Mouse (Mus musculus): ENCODE measurements around the gene Drg1. TPM values are rescaled to one million over a fixed set of nuclear protein-coding genes. Genes with fewer than 3 reads are reported as not detected.
"Not testable (repeated sequence)": the region's sequence is repeated elsewhere in the genome, so short reads cannot be mapped to it uniquely, and the experiment has no call there.

Gene Drg1
- polyA plus RNA-seq, 1 experiment from 2014 or later: 132 TPM

DNA sequence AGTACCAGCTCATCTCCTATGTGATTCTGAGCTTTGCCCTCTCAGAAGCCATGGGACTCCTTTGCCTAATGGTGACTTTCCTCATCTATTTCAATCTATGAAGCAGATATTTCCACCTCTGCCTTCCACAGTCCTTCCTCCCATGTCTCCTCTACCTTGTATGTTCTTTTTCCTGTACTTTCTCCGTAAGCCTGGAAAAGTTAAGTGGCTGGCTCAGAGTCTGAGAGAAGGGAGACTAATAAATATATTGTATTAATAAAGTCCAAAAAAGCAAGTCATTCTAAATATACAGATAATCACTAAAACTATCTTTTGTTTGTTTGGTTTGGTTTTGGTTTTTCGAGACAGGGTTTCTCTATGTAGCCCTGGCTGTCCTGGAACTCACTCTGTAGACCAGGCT, 103.1 kb downstream of the Drg1 start:
- H3K9ac ChIP-seq (replicated peaks; ENCODE audit: low read depth); H3K4me1 ChIP-seq (ENCODE audit: insufficient read depth, low read depth, low read length); H3K36me3 ChIP-seq (ENCODE audit: insufficient read depth, low read length); ATAC-seq; H3K4me2 ChIP-seq (replicated peaks; ENCODE audit: low read depth, low read length); H3K27ac ChIP-seq (ENCODE audit: low read length); H3K4me3 ChIP-seq (ENCODE audit: low read depth, low read length); H3K27me3 ChIP-seq (replicated peaks; ENCODE audit: insufficient read depth, low read length); H3K9me3 ChIP-seq (ENCODE audit: low read length): not testable (repeated sequence)
- 82% methylated on average over 2 of the region's 2 CpGs for WGBS
- DNase-seq (ENCODE audit: low spot score): peak; percentile 11

DNA sequence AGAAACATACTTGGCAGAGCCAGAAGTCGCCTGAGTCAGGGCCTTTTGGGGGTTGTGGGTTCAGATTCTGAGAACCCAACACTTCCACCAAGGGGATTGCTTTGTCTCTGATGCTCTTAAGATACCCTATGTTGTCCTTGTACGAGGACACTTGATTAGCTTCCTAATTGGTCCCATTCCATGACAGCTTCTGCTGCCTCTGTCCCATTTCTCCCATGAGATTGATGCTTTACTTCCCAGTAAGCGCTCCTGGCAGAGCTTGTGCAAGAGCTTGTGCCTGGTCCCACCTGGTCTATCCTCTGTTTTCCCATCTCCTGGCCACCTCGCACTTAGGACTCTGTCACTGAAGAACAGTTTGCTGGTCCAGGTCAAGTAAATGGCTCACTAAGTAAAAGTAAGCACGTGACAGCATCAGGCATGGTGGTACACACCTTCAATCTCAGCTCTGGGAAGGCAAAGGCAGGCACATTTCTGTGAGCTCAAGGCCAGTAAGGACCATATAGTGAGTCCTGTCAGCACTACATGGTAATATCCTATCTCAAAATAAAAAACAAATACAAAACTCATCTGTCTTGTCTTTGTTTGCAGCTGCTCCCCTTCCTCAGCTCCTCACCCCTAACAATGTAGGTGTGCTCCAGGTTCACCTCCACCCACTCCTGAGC, 103.8 kb downstream of the Drg1 start:
- not testable (repeated sequence) for H3K4me1 ChIP-seq (ENCODE audit: insufficient read depth, low read depth, low read length); H3K4me2 ChIP-seq (replicated peaks; ENCODE audit: low read depth, low read length); H3K27me3 ChIP-seq (replicated peaks; ENCODE audit: insufficient read depth, low read length); H3K9ac ChIP-seq (replicated peaks; ENCODE audit: low read depth); H3K4me3 ChIP-seq (ENCODE audit: low read depth, low read length); H3K36me3 ChIP-seq (ENCODE audit: insufficient read depth, low read length); H3K9me3 ChIP-seq (ENCODE audit: low read length); H3K27ac ChIP-seq (ENCODE audit: low read length)
- DNase-seq (ENCODE audit: low spot score): peak; percentile 36
- WGBS: 57% methylated on average over 5 of the region's 5 CpGs
- peak; percentile 23 for ATAC-seq

DNA sequence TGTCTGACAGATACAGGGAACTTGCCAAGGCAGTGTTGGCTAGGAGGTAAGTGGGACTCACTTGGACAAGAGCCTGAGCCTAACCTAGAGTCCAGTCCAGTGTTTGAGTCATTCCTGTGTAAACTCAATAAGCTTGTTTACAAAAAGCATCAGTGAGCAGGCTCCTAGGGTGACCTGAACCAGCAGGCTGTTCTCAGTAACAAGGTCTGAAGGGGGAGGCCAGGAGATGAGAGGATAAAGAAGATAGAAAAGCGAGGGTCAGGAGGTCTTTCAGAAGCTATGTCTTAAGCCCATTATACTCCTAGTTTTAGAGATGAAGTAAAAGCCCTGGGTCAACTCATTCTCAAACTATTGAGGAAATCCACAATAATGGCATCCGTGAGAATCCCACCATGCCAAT, 104.8 kb downstream of the Drg1 start:
- not testable (repeated sequence) for H3K4me3 ChIP-seq (ENCODE audit: low read depth, low read length); H3K27me3 ChIP-seq (replicated peaks; ENCODE audit: insufficient read depth, low read length); H3K36me3 ChIP-seq (ENCODE audit: insufficient read depth, low read length); H3K4me2 ChIP-seq (replicated peaks; ENCODE audit: low read depth, low read length); ATAC-seq; H3K4me1 ChIP-seq (ENCODE audit: insufficient read depth, low read depth, low read length); H3K9ac ChIP-seq (replicated peaks; ENCODE audit: low read depth); H3K9me3 ChIP-seq (ENCODE audit: low read length); H3K27ac ChIP-seq (ENCODE audit: low read length)
- peak; percentile 52 for DNase-seq (ENCODE audit: low spot score)
- 42% methylated on average over 1 of the region's 2 CpGs for WGBS

DNA sequence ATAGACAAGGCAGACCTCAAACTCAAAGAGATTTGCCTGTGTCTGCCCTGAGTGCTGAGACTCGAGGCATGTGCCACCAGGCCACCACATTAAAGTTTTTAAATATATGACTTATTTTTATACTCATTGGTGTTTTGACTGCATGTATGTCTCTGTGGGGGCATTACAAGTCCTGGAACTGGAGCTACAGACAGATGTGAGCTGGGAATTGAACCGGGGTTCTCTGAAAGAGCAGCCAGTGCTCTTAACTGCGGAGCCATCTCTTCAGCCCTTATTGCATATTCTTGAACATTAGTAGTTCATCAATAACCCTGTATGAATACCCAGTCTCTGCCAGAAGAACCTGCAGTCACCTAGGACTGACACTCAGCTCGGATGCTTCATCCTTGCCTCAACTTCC, 107.4 kb downstream of the Drg1 start:
- not testable (repeated sequence) for ATAC-seq; H3K27ac ChIP-seq (ENCODE audit: low read length); H3K4me3 ChIP-seq (ENCODE audit: low read depth, low read length); H3K4me2 ChIP-seq (replicated peaks; ENCODE audit: low read depth, low read length); H3K27me3 ChIP-seq (replicated peaks; ENCODE audit: insufficient read depth, low read length); H3K36me3 ChIP-seq (ENCODE audit: insufficient read depth, low read length); H3K4me1 ChIP-seq (ENCODE audit: insufficient read depth, low read depth, low read length); H3K9me3 ChIP-seq (ENCODE audit: low read length); DNase-seq (ENCODE audit: low spot score); H3K9ac ChIP-seq (replicated peaks; ENCODE audit: low read depth)
- WGBS: 84% methylated on average over 4 of the region's 4 CpGs

DNA sequence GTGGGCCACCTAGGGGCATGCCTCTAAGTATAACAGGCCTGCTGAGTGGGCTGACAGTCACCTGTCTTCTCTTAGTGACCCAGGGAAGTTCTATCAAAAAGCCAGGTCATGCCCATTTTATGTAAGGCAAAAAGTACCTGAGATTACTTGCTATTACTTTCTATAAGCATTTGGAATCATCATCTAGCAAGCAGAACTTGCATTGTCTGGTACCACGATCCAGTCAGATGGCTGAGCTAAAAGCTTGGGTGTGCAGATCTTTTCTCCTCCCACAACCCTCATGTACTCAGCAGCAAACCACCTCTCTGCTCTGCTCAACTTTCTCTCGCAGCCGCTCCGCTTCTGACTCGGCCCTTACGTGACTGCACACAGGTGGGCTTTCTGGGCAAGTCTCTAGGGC, 108.2 kb downstream of the Drg1 start:
- not testable (repeated sequence) for H3K9me3 ChIP-seq (ENCODE audit: low read length); H3K4me1 ChIP-seq (ENCODE audit: insufficient read depth, low read depth, low read length); ATAC-seq; H3K27me3 ChIP-seq (replicated peaks; ENCODE audit: insufficient read depth, low read length); H3K36me3 ChIP-seq (ENCODE audit: insufficient read depth, low read length); H3K4me3 ChIP-seq (ENCODE audit: low read depth, low read length); H3K4me2 ChIP-seq (replicated peaks; ENCODE audit: low read depth, low read length); H3K27ac ChIP-seq (ENCODE audit: low read length); H3K9ac ChIP-seq (replicated peaks; ENCODE audit: low read depth)
- peak; percentile 32 for DNase-seq (ENCODE audit: low spot score)
- 93% methylated on average over 6 of the region's 6 CpGs for WGBS

DNA sequence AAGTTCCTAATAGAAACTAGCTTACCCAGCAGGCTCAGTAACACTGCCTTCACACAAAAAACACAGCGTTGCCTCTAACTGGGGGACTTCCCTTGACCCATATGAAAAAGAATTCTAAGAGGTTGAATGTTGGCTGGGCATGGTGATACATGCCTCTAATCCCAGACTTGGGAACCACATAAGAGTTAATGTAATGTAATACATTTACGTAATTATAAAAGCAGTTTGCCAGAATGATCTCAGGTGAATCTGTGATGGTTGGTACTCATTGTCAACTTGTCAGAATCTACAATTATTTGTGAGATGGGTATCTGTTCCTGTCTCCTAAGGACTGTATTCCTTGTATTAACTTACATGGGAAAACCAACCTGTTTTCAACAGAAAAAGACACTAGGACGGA, 109.2 kb downstream of the Drg1 start:
- 66% methylated on average over 2 of the region's 3 CpGs for WGBS
- not testable (repeated sequence) for DNase-seq (ENCODE audit: low spot score); H3K4me1 ChIP-seq (ENCODE audit: insufficient read depth, low read depth, low read length); ATAC-seq; H3K27ac ChIP-seq (ENCODE audit: low read length); H3K36me3 ChIP-seq (ENCODE audit: insufficient read depth, low read length); H3K9ac ChIP-seq (replicated peaks; ENCODE audit: low read depth); H3K9me3 ChIP-seq (ENCODE audit: low read length); H3K4me3 ChIP-seq (ENCODE audit: low read depth, low read length); H3K4me2 ChIP-seq (replicated peaks; ENCODE audit: low read depth, low read length); H3K27me3 ChIP-seq (replicated peaks; ENCODE audit: insufficient read depth, low read length)

DNA sequence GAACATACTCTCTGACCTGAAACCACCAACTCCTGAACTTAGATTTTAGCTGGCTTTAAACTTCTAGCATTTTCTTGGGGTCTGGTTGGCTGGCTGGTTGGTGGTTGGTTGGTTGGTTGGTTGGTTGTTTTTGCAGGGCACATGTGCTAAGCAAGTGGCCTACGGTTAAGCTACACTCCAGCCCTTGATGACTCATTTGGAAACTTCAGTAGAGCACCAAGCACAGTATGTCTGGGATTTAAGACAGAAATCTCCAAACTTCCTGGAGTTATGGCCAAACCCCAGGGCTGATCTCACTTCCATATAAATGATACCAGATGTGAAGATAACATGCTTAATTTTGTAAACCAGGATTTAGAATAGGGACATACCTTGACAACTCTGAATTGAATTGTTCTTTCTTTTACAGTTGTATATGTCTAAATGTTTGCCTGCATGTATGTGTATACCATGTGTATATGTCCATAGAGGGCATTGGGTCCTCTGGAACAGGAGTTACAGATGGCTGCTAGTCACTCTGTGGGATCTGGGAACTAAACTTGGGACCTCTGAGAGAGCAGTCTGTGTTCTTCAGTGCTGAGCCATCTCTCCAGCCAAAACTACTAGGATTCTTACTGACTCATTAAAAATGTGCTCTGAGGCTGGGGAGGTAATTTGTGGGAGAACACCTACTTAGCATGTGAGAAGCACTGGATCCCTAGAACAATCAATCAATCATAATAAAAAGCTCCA, 112.4 kb downstream of the Drg1 start:
- not testable (repeated sequence) for H3K9ac ChIP-seq (replicated peaks; ENCODE audit: low read depth); H3K9me3 ChIP-seq (ENCODE audit: low read length); H3K36me3 ChIP-seq (ENCODE audit: insufficient read depth, low read length); H3K4me3 ChIP-seq (ENCODE audit: low read depth, low read length); H3K4me1 ChIP-seq (ENCODE audit: insufficient read depth, low read depth, low read length); H3K4me2 ChIP-seq (replicated peaks; ENCODE audit: low read depth, low read length); H3K27ac ChIP-seq (ENCODE audit: low read length); H3K27me3 ChIP-seq (replicated peaks; ENCODE audit: insufficient read depth, low read length)
- peak; percentile 53 for DNase-seq (ENCODE audit: low spot score)
- TF ChIP-seq EP300 (IDR thresholded peaks at IDR 0.05): peak; percentile 65
- WGBS: 58% methylated on average over 1 of the region's 1 CpGs
- ATAC-seq: peak; percentile 72

DNA sequence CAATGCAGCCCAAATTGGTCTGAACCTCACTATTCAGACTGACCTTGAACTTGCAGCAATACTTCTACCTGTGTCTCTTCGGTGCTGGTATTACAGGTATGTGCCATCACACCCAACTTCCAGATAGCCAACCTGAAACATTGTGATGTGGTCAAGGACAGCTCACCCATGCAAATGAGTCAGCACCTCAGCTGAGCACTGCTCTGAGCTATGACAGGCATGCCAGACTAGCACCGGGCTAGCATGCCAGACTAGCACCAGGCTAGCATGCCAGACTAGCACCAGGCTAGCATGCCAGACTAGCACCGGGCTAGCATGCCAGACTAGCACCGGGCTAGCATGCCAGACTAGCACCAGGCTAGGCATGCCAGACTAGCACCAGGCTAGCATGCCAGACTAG, 114.9 kb downstream of the Drg1 start:
- H3K4me1 ChIP-seq (ENCODE audit: insufficient read depth, low read depth, low read length); H3K36me3 ChIP-seq (ENCODE audit: insufficient read depth, low read length); H3K9ac ChIP-seq (replicated peaks; ENCODE audit: low read depth); H3K4me2 ChIP-seq (replicated peaks; ENCODE audit: low read depth, low read length); H3K27ac ChIP-seq (ENCODE audit: low read length); DNase-seq (ENCODE audit: low spot score); H3K27me3 ChIP-seq (replicated peaks; ENCODE audit: insufficient read depth, low read length); H3K4me3 ChIP-seq (ENCODE audit: low read depth, low read length); H3K9me3 ChIP-seq (ENCODE audit: low read length): not testable (repeated sequence)
- 93% methylated on average over 4 of the region's 4 CpGs for WGBS
- 0 out of 2 replicates have a peak, but pooled peaks have one; percentile 7 for ATAC-seq

DNA sequence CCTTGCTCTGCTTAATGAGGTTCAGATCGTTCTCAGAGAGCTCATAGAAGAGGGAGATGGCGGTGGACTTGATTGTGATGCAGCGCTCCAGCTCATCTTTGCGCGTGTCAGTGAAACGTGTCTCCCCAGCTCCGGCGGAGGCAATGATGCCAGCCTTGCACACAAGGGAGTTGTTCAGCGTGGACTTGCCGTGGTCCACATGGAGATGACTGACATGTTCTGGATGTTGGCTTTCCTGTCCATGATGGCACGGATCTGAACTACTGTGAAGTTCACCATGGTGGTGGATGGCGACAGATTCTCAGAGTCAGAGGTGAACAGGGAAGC, 115.6 kb downstream of the Drg1 start:
- not testable (repeated sequence) for H3K4me2 ChIP-seq (replicated peaks; ENCODE audit: low read depth, low read length); H3K4me1 ChIP-seq (ENCODE audit: insufficient read depth, low read depth, low read length); ATAC-seq; H3K9ac ChIP-seq (replicated peaks; ENCODE audit: low read depth); H3K27me3 ChIP-seq (replicated peaks; ENCODE audit: insufficient read depth, low read length); H3K27ac ChIP-seq (ENCODE audit: low read length); H3K9me3 ChIP-seq (ENCODE audit: low read length); H3K36me3 ChIP-seq (ENCODE audit: insufficient read depth, low read length); DNase-seq (ENCODE audit: low spot score); H3K4me3 ChIP-seq (ENCODE audit: low read depth, low read length)
- WGBS: 96% methylated on average over 12 of the region's 12 CpGs
